Mouse (Mus musculus): ENCODE measurements around the gene Gng2.
A peak's percentile ranks its signal among the peaks of the same experiment; 100 is the strongest.

The Gng2 gene

GRCm38 (mm10) chr14:19858808-19859776, 118.3 kb downstream of the Gng2 start:
- peak; percentile 76 for DNase-seq (ENCODE audit: low spot score)

- DNase-seq (ENCODE audit: low spot score) = no peak
Observed at GRCm38 (mm10) chr14:19858279-19858678, 119.1 kb downstream of the Gng2 start.

DNA sequence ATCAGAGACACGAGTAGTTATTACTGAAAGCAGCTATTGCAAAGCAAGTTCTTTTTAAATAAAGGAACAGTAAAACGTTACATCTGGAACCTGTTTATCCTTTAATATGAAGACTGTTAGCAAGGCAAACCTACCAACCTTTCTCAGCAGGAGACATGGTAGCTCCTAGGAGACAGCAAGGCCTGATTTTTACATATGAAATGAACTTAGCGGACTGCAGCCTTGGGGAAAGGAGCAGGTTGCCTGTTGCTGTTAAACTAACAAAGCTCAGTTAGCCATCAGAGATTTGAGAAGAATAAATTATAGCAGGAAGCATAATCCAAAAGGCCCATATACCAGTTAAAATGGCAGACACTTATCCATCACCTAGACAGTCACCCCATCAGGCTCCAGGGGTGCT, 124.0 kb downstream of the Gng2 start:
- no peak for DNase-seq (ENCODE audit: low spot score)

GRCm38 (mm10) chr14:19839600-19840332, 137.7 kb downstream of the Gng2 start:
- DNase-seq (ENCODE audit: low spot score) = peak; percentile 88

GRCm38 (mm10) chr14:19836289-19836688, 141.1 kb downstream of the Gng2 start:
- no peak for DNase-seq (ENCODE audit: low spot score)

- DNase-seq (ENCODE audit: low spot score) = peak; percentile 50
Observed at GRCm38 (mm10) chr14:19825481-19825880, 151.9 kb downstream of the Gng2 start.

DNA sequence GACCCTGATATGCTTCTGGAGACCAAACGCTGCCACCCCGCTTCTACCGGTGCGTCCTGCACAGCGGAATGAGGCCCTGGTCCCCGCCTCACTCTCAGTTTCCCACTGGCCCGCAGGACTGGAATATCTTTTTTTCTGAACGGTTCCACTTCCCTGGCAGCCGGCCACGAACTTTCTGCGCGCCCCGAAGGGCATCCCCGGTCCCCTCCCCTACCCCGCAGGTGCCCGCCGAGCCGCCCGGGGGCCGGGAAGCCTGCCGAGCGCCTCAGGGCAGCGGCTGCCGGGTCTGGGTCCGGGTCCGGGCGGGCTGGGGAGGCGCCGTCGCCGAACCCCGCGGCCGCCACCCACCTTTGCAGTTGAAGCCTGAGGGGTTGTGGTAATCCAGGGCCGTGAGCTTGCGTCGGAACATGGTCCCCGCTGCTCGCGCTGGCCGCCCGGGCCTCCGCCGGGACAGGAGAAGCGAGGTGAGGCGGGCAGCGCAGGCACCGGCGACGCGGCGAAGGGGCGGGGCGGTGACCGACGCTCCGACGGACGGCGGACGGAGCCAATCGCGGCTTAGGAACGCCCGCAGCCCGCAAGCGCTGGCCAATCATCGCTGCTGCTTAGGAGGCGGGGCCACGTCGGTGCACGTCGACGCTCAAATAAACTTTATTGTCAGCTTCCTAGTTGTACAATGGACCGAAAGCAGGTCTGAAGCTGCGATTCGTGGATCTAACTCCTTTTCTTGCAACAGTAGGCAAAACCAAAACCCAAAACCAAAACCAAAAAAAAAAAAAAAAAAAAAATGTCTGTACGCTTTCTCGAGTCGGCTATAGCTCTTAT, 153.9 kb downstream of the Gng2 start, which contains the start of gene Rtraf:
Rtraf (minus strand) TSS at position 504 of the 822 bp plus-strand sequence.
- peak; percentile 98 for DNase-seq (ENCODE audit: low spot score)

All from retina, embryonic 14.5 days (tissue).